Mouse (Mus musculus): ENCODE results near the gene Obsl1. TPM values are rescaled to one million over a fixed set of nuclear protein-coding genes. Genes with fewer than 3 reads are reported as not detected.
A peak's percentile ranks its signal among the peaks of the same experiment; 100 is the strongest.

Gene Obsl1
- polyA plus RNA-seq, 3 experiments from 2014 or later: not detected

DNA sequence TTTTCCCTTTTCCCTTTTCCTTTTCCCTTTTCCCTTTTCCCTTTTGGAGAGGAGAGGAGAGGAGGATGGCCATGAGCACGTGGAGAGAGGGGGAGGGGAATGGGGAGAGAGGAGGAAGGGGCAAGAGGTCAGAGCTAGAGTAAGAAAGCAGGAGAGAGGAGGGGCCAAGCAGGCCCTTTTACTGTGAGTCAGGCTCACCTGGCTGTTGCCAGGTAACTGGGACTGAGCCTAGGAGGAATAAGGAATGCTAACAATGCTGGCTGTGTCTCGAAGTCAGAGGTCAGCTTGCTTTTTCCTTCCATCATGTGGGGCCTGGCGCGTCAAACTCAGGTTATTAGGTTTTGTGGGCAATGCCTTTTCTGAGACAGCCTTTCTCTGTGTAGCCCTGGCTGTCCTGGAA, 11.7 kb upstream of the Obsl1 start:
- ATAC-seq: no peak

DNA sequence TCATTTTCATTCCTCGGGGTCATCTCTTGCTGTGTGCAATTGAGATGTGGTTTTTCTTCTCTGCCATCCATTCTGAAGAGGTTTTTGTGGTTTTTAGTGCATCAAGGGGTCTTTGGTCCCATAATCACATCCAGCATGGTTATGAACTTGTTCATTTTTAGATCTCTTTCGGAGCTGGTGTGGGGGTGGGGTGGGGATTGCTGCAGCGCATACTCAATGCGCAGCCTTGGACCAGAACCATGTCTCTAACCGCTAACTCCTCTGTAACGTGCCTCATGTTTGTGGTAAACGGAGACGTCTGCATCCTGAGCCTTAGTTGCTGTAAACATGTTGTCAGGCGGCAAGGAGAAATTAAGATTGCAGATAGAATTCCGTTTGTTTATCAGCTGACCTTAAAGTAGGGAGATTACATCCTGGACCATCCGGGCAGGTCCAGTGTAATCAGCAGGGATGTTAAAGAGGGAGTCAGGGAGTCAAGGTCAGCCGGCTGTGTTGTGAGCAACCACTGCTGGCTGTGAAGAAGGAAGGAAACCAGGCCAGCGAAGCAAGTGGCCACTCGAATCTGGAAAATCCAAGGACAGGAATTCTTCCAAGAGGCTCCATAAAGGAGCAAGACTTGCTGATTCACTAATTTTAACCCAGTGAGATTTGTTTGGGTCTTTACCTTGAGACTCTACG, 10.6 kb upstream of the Obsl1 start:
- ATAC-seq: no peak

DNA sequence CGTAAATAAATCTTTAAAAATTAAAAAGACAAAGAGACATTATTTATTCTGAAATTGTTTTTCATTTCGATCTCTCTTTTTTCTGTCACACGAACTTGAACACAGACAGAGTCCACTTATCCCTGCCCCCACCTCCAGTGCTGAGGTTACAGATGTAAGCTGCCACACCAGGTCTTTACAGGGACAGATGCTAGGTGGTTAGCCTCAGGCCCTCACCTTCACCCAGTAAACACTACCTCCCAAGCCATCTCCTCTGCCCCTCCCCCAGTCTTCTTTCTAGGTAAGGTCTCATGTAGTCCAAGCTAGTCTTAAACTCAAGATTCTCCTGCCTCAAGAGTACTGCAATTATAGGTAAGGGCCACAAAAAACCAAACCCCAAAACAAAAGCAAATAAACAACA, 6.3 kb upstream of the Obsl1 start:
- no peak for ATAC-seq

DNA sequence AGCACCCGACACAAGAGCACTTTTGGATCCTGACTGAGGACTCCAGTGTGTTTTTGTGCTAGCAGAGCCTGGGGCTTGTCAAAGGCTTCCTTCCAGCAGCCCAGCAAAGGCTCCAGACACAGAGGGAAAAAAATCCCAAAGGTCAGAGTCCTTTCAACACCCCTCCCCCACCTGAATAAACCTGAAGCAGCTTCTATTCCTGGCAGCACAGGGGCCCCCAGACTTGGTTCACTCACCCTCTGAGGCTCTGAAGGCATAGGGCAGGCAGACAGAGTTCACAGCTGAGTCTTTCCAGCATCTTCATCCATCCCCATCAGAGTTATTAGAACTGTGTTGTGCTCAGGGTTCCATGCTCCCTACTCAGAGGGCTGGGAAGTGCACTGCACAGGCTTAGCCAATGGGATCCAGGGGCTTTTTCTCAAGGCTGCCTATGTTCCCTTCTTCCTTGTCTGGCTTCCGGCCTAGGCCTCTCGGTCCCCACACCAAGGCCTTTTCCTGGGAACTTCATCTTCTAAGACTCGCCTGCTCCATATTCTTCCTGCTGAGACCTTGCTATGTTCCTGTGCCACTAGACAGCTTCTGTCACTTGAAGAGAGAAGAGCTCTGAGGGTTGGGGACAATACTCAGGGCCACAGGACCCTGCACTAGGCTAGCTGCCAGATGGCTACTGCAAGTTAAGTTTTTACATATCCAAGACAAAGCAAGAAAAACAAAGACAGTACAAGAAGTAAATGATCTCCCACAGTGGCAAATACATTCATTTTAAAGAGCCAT, 5.4 kb upstream of the Obsl1 start:
- no peak for ATAC-seq

GRCm38 (mm10) chr1:75510154-75510553, 3.9 kb upstream of the Obsl1 start:
- ATAC-seq: no peak

- ATAC-seq: no peak
Observed at GRCm38 (mm10) chr1:75509586-75509985, 3.3 kb upstream of the Obsl1 start.

GRCm38 (mm10) chr1:75507006-75507405, 754 bp upstream of the Obsl1 start, which contains the start of gene Inha:
TSS of gene Inha (plus strand) at chr1:75507077.
- no peak for ATAC-seq

DNA sequence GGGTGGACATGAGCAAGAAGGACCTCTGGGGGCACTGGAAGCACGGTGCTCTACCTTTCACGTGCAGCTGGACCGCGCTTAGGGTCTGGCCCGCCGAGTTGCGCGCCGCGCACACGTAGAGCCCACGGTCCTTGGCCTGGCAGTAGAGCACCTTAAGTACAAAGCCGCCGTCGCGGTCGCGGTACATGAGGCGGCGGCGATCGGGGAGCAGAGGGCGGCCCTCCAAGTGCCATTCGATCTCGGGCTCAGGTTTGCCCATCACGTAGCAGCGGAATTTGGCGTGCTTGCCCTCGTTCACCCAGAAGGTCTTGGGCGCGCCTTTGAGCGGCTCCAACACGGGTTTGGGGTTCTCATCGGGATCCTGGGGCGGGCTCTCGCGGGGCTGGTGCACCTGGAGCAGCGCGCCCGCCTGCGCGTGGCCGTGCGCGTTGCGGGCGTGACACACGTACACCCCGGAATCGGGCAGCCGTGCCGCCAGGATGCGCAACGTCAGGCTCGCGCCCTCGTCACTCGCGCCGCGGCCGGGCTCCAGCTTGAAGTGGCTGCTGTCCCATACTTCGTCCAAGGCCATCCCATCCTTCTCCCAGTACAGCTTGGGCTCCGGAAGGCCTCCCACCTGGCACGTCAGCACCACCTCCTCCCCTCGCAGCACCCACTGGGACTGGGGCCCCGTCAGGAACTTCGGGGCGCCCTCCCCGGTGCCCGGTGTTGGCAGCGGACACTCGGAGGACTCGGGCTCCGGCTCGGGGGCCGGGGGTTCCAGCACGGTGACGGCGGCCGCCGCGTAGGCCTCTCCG, 895 bp downstream of the Obsl1 start:
- no peak for ATAC-seq

GRCm38 (mm10) chr1:75504256-75505045, 1.8 kb downstream of the Obsl1 start:
- no peak for ATAC-seq

DNA sequence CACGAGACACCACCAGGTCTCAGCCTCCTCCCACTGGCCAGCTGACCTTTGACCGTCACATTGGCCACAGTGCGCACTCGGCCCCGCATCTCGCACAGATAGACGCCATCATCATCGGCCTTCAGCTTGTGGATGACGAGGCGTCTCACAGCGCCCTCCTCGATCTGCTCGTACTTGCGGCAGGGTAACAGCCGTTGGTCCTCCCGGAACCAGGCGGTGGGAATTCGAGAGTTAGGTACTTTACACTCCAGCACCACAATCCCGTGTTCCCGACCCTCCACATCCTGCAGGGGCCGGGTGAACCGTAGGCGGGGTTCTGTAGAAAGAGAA, 2.6 kb downstream of the Obsl1 start:
- no peak for ATAC-seq

DNA sequence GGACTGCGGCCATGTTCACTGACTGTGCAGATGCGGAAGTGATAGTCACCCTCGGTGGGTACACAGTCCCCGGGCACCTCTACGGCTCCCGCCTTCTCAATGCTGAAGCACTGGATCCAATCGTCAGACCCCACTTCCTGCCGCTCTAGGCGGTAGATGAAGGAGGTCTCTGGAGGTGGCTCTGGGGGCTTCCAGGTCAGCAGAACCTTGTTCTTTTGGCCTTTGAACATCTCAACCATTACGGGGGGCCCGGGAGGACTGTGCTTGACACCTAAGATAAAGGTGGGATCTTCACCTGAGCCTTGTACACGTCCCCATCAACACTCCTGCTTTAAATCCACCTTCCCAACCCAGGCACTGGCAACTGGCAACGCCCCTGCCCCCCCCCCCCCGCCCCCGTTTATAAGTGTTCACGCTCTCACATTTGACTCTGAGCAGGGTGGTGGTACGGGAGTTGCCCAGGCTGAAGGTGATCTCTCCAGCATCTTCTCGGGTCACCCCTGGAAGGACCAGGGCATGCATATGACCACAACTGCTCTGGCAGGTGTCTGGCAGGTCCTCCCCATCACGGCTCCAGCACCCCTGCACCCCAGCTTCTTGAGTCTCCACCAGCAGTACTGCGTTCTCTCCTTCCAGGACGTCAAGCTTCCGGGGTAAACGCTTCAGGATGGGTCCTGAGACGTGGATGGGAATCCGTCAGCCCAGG, 3.2 kb downstream of the Obsl1 start:
- no peak for ATAC-seq

- no peak for ATAC-seq
Observed at GRCm38 (mm10) chr1:75501905-75502304, 4.3 kb downstream of the Obsl1 start.

DNA sequence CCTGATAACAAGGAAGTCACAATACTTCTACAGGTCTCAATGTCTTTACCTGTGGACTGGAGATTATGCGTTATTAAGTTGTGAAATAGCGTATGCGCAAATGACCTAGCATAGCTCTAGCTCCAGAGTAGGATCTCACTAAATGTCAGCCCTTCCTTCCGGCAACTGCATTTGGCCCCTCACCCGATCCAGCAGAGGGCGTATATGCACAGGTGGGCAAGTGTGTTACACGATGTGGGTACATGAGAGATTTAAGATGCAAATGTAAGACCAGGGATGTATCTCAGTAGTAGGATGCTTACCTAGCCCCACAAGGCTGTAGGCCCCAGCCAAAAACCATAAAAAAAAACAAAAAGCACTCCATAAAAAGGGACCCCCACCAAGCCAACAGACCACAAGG, 6.8 kb downstream of the Obsl1 start:
- ATAC-seq: no peak

DNA sequence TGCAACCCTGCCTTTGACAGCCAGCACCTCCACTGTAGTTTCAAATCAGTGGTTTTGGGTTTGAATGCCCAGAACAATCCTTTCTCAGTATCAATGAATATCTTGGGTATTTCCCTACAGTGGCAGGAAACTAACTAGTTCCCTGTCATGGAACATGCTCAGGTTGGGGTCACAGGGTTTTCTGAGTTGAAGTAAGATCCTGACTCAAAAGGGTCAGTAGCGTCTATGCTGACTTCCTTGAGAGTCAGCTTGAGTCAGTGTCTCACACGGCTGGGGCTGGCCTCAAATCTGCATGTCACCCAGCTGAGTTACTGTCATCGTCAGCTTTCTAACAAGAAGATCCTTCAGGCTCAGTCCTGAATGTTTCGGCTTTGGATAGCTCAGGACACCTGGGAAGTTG, 7.4 kb downstream of the Obsl1 start:
- ATAC-seq: no peak

DNA sequence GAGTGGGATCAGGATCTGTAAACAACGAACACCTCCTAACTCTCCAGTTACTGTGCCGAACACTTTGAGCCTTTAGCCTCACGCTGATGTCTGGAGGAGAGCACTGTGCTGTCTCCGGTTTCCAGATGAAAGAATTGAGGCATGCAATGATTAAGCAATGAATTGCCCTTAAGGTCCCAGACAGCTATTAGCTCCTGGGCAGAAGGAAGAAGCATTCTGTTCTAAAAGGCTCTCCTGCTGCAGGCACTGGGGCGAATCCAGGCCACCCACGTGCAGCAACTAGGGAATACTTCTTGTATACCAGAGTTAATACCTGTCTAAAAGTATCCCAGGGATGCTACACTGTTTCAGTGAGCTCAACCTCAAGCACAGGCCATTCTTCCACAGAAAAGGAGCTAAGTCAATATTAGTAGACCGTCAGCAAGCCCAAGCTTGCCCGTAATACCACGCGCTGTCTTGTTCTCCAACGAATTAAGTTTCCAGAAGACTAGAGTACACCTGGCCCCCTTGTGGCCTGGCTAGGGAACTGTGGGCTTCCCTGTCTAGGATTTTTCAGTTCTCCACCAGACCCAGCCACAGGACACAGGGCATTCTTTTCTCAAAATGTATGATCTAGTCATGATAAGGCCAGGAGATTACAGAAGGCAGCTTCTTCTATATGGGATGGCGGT, 11.2 kb downstream of the Obsl1 start:
- peak; percentile 61 for ATAC-seq

DNA sequence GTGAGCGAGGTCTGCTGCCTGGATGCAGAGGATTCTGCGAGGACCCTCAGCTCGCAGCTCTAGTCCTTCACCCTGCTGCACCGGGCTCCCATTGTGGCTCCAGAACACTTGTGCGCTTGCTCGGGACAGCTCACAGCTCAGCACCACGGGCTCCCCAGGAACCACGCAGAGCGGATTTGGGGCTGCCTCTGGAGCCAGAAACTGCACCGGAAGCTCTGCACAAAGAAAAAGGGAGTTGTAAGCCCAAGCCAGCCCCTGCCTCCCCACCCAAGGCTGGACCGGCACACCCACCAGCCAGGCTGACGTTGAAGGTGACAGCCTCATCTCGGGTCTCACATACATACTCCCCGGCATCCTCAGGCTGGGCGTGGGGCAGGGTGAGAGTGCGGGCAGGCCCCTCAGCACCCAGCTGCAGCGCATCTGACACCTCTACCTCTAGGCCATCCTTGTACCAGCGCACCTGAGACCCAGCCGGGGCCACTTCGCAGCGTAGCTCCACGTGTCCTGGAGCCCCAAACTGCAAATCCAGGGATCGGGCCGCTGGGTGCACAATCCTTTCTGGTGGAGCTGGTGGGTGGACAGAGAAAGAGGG, 13.6 kb downstream of the Obsl1 start:
- ATAC-seq: no peak

DNA sequence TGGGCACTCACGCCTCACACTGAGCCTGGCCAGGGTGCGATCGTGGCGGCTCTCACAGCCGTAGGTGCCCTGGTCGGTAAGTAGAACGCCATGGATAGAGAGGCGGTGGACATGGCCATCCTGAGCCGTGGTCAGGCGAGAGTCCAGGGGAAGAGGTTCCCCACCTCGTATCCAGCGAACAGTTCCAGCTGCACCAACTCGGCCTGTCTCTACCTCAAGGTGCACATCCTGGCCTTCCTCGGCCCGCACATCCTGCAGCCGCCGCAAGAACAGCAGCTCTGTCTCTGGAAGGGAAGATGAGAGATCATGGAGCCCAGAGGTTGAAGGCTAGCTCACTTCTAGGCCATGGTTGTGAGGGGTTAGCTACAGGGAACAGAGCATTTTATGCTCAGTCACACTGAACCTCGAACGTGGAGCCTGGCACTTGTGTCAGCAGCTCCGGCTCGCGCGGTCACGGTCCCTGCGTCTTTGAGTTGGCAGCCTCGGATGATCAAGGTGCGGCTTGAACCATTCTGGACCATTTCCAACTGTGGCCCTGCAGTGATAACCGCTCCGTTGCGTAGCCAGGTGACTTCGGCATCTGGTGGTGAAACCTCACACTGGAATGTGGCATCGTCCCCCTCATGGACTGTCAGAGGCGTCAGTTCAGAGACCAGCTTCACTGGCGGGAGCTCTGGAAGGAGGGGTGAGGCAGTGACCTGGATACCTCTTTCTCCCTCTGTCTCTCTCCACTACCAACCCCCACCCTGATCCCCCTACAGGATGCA, 15.3 kb downstream of the Obsl1 start:
- no peak for ATAC-seq

DNA sequence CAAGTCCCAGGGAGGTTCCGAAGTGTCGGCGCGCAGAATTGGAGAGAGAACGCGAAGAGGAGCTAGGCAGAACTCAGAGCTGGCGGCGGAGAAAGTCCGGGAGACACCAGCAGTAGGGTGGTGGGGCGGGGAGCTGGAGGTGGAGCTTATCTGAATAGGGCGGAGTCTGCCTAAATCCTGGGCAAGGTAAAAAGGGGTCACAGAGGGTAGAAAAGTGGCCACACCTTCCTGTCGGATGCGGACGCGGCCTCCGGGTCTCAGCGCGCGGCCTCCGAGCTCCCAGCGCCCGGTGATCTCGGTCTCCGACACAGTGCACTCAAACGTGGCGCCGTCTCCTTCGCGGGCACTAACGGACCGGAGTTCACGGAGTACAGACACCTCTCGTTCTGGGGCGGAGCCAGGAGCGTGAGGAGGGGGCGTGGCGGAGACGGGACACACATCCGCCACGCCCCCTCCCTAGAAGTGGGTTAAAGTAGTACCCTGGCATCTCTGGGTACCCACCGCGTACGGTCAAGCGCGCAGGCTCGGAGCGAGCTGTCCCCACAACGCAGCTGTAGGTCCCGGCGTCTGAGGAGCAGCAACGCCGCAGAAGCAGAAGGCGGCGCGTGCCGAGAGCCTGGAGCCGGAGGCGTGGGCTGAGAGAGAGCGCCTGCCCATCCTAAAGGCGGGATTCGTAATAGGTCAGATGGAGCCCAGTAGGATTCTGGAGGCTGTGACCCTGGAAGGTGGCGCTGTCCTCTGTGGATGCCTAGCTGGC, 18.7 kb downstream of the Obsl1 start:
- peak; percentile 85 for ATAC-seq

- ATAC-seq: no peak
Observed at GRCm38 (mm10) chr1:75487040-75487404, 19.2 kb downstream of the Obsl1 start.

GRCm38 (mm10) chr1:75486561-75486960, 19.7 kb downstream of the Obsl1 start:
- no peak for ATAC-seq

Data from inflammation-experienced regulatory T-cells, adult 6 months (primary cell).